In the genomic region with DNA sequence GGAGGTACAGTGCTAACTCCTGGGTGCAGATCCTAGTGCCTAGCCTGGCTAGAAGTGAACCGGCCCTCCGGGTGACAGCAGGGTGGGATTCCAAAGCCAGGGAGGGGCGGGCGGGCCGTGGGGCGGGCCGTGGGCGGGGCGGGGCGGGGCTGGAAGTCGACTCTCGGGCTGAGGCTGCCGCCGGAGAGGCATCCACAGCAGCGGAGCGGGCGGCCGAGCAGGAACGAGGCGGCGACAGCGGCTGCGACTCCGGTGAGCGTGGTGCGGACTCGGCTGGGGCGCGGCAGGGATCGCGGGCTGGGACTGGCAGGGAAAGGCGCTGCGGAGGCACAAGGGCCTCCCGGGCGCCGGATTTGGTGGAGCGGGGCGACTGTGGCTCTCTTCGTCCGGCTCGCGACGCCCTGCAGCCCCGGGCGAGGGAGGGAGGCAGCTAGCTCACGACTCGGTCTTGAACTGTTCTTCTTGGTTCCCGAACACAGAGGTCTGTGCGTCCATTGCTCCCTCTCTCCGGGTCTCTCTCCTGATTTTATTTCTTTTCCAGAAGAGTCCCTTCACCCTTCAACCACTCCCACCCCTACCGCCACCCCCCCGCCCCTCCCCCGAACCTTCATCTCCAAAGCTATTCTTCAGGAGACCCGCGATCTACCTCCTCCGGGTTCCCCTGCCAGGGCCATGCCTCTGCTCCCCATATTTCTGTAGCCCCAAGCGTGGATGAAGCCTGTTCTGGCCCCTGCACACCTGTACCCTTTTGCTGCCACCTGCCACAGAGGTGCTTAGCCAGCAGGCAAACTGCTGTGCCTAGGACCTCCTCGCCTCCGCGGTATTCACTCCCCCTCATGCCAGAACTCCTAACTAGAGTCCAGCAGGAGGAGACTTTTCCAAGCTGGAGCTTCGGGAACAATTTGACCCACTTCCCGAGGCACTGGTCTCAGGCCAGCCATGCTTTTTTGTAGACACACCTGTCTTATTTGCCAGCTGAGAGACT, we compare ENCODE assay signal across 8 mouse cellular contexts. TPM values are rescaled to one million over a fixed set of nuclear protein-coding genes. Genes with fewer than 3 reads are reported as not detected.
DNase-seq lines count a peak whose midpoint lies in the region; ATAC-seq and TF ChIP-seq lines count a peak whose summit lies in the region.

A gene (plus strand): TSS at position 153 of the 985 bp plus-strand sequence.

- TF ChIP-seq CTCF in CH12.LX (conservative IDR thresholded peaks at IDR 0.05 in 1 of 2, IDR thresholded peaks at IDR 0.05 in 1 of 2; ENCODE audit: low read depth in 2 of 2, low read length in 2 of 2) = no peak
- TF ChIP-seq CTCF in lung, embryonic 14.5 days (IDR thresholded peaks at IDR 0.05; ENCODE audit: low read depth) = no peak
- no peak for TF ChIP-seq CTCF in olfactory bulb, adult 2 months (IDR thresholded peaks at IDR 0.05; ENCODE audit: insufficient read depth, low read depth, low read length)
- TF ChIP-seq CTCF in thymus, adult 2 months (IDR thresholded peaks at IDR 0.05; ENCODE audit: borderline replicate concordance, control insufficient read depth, extremely low read depth, insufficient read depth, low read length, poor library complexity) = no peak

- no peaks in the 10 kb centered on the region for H3K79me2 ChIP-seq in CH12.LX (replicated peaks; ENCODE audit: control insufficient read depth, extremely low read depth, insufficient read depth, poor library complexity, severe bottlenecking)

- H3K36me3 ChIP-seq in CH12.LX (replicated peaks in 1 of 2; ENCODE audit: control insufficient read depth in 1 of 2, insufficient read depth in 1 of 2, low read length in 1 of 2) = peaks cover 0 to 12% of the 10 kb centered on the region in 2 experiments
- no peaks in the 10 kb centered on the region for H3K36me3 ChIP-seq in forebrain, embryonic 16.5 days (ENCODE audit: control insufficient read depth, insufficient read depth)
- H3K36me3 ChIP-seq in lung, embryonic 14.5 days (ENCODE audit: insufficient read depth) = no peaks in the 10 kb centered on the region
- H3K36me3 ChIP-seq in thymus, adult 2 months (ENCODE audit: control insufficient read depth, insufficient read depth, low read length) = no peaks in the 10 kb centered on the region

- H3K27ac ChIP-seq in CH12.LX (ENCODE audit: insufficient read depth, low read depth) = no peak within 1 kb of the TSS
- peak within 1 kb of the TSS; percentile 90 for H3K27ac ChIP-seq in forebrain, embryonic 16.5 days (ENCODE audit: low read length)
- no peak within 1 kb of the TSS; the same call in 1 of the 2 replicates for H3K27ac ChIP-seq in lung, embryonic 14.5 days (ENCODE audit: low read depth)
- peak within 1 kb of the TSS; percentile 95 for H3K27ac ChIP-seq in olfactory bulb, adult 2 months (ENCODE audit: insufficient read depth, low read depth, low read length)
- no peak within 1 kb of the TSS for H3K27ac ChIP-seq in thymus, adult 2 months (ENCODE audit: control insufficient read depth, insufficient read depth, low read length)

- peak; percentile 75 for TF ChIP-seq POLR2A in CH12.LX (IDR thresholded peaks at IDR 0.05; ENCODE audit: low read depth, low read length)
- peak; percentile 86 for TF ChIP-seq POLR2A in olfactory bulb, adult 2 months (IDR thresholded peaks at IDR 0.05; ENCODE audit: insufficient read depth, low read depth, low read length)
- peak; percentile 79 for TF ChIP-seq POLR2A in thymus, adult 2 months (IDR thresholded peaks at IDR 0.05; ENCODE audit: control insufficient read depth, extremely low read depth, insufficient read depth, low read length, poor library complexity)

- H3K4me3 ChIP-seq in CH12.LX (replicated peaks in 1 of 3; ENCODE audit: low read depth in 2 of 3, low read length in 2 of 3, poor library complexity in 1 of 3) = peak within 1 kb of the TSS; percentile 53 to 89 (median 72)
- peak within 1 kb of the TSS; percentile 89 for H3K4me3 ChIP-seq in forebrain, embryonic 16.5 days (replicated peaks; ENCODE audit: low read length)
- H3K4me3 ChIP-seq in lung, embryonic 14.5 days (ENCODE audit: low read depth, low read length) = peak within 1 kb of the TSS; percentile 63
- peak within 1 kb of the TSS; percentile 67 for H3K4me3 ChIP-seq in olfactory bulb, adult 2 months (ENCODE audit: insufficient read depth, low read depth, low read length)
- H3K4me3 ChIP-seq in thymus, adult 2 months (ENCODE audit: control insufficient read depth, insufficient read depth, low read length) = peak within 1 kb of the TSS; percentile 87

- TF ChIP-seq EP300 in CH12.LX (IDR thresholded peaks at IDR 0.05; ENCODE audit: low read length) = no peak

- H3K9ac ChIP-seq in CH12.LX (ENCODE audit: insufficient read depth, low read depth) = peak within 1 kb of the TSS; percentile 52
- H3K9ac ChIP-seq in forebrain, embryonic 16.5 days (replicated peaks; ENCODE audit: low read depth, low read length) = peak within 1 kb of the TSS; percentile 98
- peak within 1 kb of the TSS; percentile 70 for H3K9ac ChIP-seq in lung, embryonic 14.5 days

- peaks cover 10 to 54% of the 10 kb centered on the region in 2 experiments for H3K4me1 ChIP-seq in CH12.LX (ENCODE audit: control insufficient read depth in 1 of 2, insufficient read depth in 2 of 2)
- peaks cover 50% of the 10 kb centered on the region for H3K4me1 ChIP-seq in forebrain, embryonic 16.5 days (replicated peaks; ENCODE audit: control insufficient read depth, insufficient read depth, low read length)
- peaks cover 11% of the 10 kb centered on the region; the same call in 1 of the 2 replicates for H3K4me1 ChIP-seq in lung, embryonic 14.5 days (ENCODE audit: insufficient read depth)
- H3K4me1 ChIP-seq in olfactory bulb, adult 2 months (ENCODE audit: control insufficient read depth, insufficient read depth, low read length) = peaks cover 7% of the 10 kb centered on the region
- peaks cover 19% of the 10 kb centered on the region for H3K4me1 ChIP-seq in thymus, adult 2 months (replicated peaks; ENCODE audit: control insufficient read depth, insufficient read depth, low read length)

- in situ Hi-C loops in CH12.LX (cut with MboI; ENCODE audit: low pct_ligation_motif_present, low pct_unique_long_range_greater_than_20kb, low sequenced_read_pairs) = no loop called here

- dilution Hi-C loops in CH12.LX (cut with MboI; ENCODE audit: extremely low pct_ligation_motif_present, extremely low pct_unique_long_range_greater_than_20kb, low sequenced_read_pairs) = no loop called here

- WGBS in forebrain, embryonic 16.5 days = under 1% methylated on average over 55 of the region's 62 CpGs
- WGBS in lung, embryonic 14.5 days = under 1% methylated on average over 49 of the region's 62 CpGs
- WGBS in olfactory bulb, adult 2 months = under 1% methylated on average over 57 of the region's 62 CpGs
- WGBS in thymus, adult 2 months = 2% methylated on average over 58 of the region's 62 CpGs

- TF ChIP-seq RAD21 in CH12.LX (IDR thresholded peaks at IDR 0.05; ENCODE audit: low read depth, low read length) = no peak

- H3K9me3 ChIP-seq in CH12.LX (replicated peaks; ENCODE audit: low read length) = no peaks in the 10 kb centered on the region
- H3K9me3 ChIP-seq in forebrain, embryonic 16.5 days (ENCODE audit: control insufficient read depth, low read length) = no peaks in the 10 kb centered on the region
- H3K9me3 ChIP-seq in lung, embryonic 14.5 days (ENCODE audit: low read depth, low read length) = no peaks in the 10 kb centered on the region

- intact Hi-C loops in heart, postnatal 25 days (cut with DNase I) = loop anchor here (5.0 kb wide), 1 partner anchor 40 kb away; no protein-coding TSS in a partner anchor

- no peaks in the 10 kb centered on the region for H3K27me3 ChIP-seq in CH12.LX (replicated peaks)
- H3K27me3 ChIP-seq in forebrain, embryonic 16.5 days (replicated peaks; ENCODE audit: control insufficient read depth, insufficient read depth, low read length) = no peaks in the 10 kb centered on the region
- no peaks in the 10 kb centered on the region for H3K27me3 ChIP-seq in lung, embryonic 14.5 days (ENCODE audit: insufficient read depth, low read length)
- H3K27me3 ChIP-seq in thymus, adult 2 months (ENCODE audit: control insufficient read depth, insufficient read depth, low read length) = no peaks in the 10 kb centered on the region

- DNase-seq in CH12.LX (ENCODE audit: extremely low read depth) = no peak
- DNase-seq in cerebellum, adult 11 months = peak; percentile 53
- peak; percentile 61 for DNase-seq in heart, postnatal 25 days (ENCODE audit: low spot score)
- DNase-seq in layer of hippocampus, adult 18-20 months (ENCODE audit: low spot score in 2 of 2) = peak; percentile 65 to 81
- peak; percentile 86 for DNase-seq in lung, embryonic 14.5 days
- peak; percentile 75 for DNase-seq in thymus, adult 2 months

- peak within 1 kb of the TSS; percentile 98 for H3K4me2 ChIP-seq in CH12.LX (ENCODE audit: insufficient read depth, low read depth, poor library complexity, severe bottlenecking)
- H3K4me2 ChIP-seq in forebrain, embryonic 16.5 days (ENCODE audit: low read length) = peak within 1 kb of the TSS; percentile 73
- peak within 1 kb of the TSS; percentile 96 for H3K4me2 ChIP-seq in lung, embryonic 14.5 days

- peak; percentile 90 for ATAC-seq in forebrain, embryonic 16.5 days
- ATAC-seq in lung, embryonic 14.5 days (ENCODE audit: insufficient read depth) = peak; percentile 88

TF ChIP-seq in CH12.LX, 34 proteins besides CTCF, POLR2A, EP300 and RAD21:
- TF ChIP-seq ZMIZ1 (IDR thresholded peaks at IDR 0.05; ENCODE audit: low read depth, low read length) (peak; percentile 70; the same call in 1 of the 2 replicates), MXI1 (IDR thresholded peaks at IDR 0.05; ENCODE audit: low read depth, low read length) (peak; percentile 46; the same call in 1 of the 2 replicates), TCF12 (IDR thresholded peaks at IDR 0.05; ENCODE audit: low read depth, low read length) (peak; percentile 63), NELFE (IDR thresholded peaks at IDR 0.05; ENCODE audit: low read depth, low read length) (peak; percentile 43; the same call in 1 of the 2 replicates), CHD2 (IDR thresholded peaks at IDR 0.05; ENCODE audit: low read length) (no peak), UBTF (IDR thresholded peaks at IDR 0.05; ENCODE audit: low read depth, low read length) (peak; percentile 79; the same call in 1 of the 2 replicates), HCFC1 (IDR thresholded peaks at IDR 0.05; ENCODE audit: low read depth, low read length) (no peak)
TF ChIP-seq in CH12.LX: peak in this region for 5.

RNA-seq across cellular contexts. Expression of the gene that starts here (rescaled TPM):
- 9.4 and 11.4 TPM in 2 replicates for total RNA-seq in CH12.LX (2012; rRNA removed)
- 17.7 and 17.9 TPM in 2 replicates for total RNA-seq in CH12.LX (2014; rRNA removed)
- polyA plus RNA-seq in CH12.LX (2012; ENCODE audit: insufficient read length, low read depth) = 19.8 and 21.3 TPM in 2 replicates
- 186 and 218 TPM in 2 replicates for polyA plus RNA-seq in forebrain, embryonic 16.5 days (2015; fragmentation: Nextera tagmentation; extraction: Ambion mirVana)
- 1 to 10 TPM; 9.5 to 10.0 TPM for total RNA-seq in heart, postnatal 25 days (2021)
- total RNA-seq in layer of hippocampus, adult 18-20 months (2021) = 100 to 1,000 TPM; 170 to 187 TPM
- 14.9 and 17.9 TPM in 2 replicates for polyA plus RNA-seq in lung, embryonic 14.5 days (2014; fragmentation: Nextera tagmentation; extraction: Ambion mirVana)
- not detected in 2 replicates for polyA plus RNA-seq in olfactory bulb, adult 2 months (2012; ENCODE audit: insufficient read depth, insufficient read length, low replicate concordance, missing spikeins)
- polyA plus RNA-seq in thymus, adult 2 months (2012; rRNA removed) = 5.2 and 5.3 TPM in 2 replicates

Comparison
In these comparisons a context has a peak if more than half of its experiments do, and no peak if none do; other contexts are left out.
1. RNA of the gene that starts here (total RNA-seq): 170 to 187 TPM in layer of hippocampus, adult 18-20 months; 9.4 to 17.9 TPM in CH12.LX and 9.5 to 10.0 TPM in heart, postnatal 25 days; every median in the first group is over 4 times any median in the second.
2. H3K27ac ChIP-seq: peak in forebrain, embryonic 16.5 days (single experiment) and olfactory bulb, adult 2 months (single experiment); none in CH12.LX (single experiment), lung, embryonic 14.5 days (single experiment) and thymus, adult 2 months (single experiment).
3. Peak in every context shown above with its lines, with median percentiles within 50 percentile points of each other: H3K4me2 ChIP-seq, H3K4me3 ChIP-seq, H3K9ac ChIP-seq and POLR2A ChIP-seq.